Mouse (Mus musculus): ENCODE results near the gene H2al1f. TPM values are rescaled to one million over a fixed set of nuclear protein-coding genes. Genes with fewer than 3 reads are reported as not detected.

The H2al1f gene
- polyA plus RNA-seq, 2 experiments: not detected

GRCm38 (mm10) chrX:11361261-11361660 lies 46.3 kb downstream of the H2al1f start:
- Histone ChIP-seq H3K9me3 (ENCODE audit: control insufficient read depth, low read length) (no peaks in the 10 kb centered on the region), H3K27ac (replicated peaks; ENCODE audit: low read depth, low read length) (no peak overlapping the region), H3K4me1 (ENCODE audit: control insufficient read depth, insufficient read depth, low read length) (no peaks in the 10 kb centered on the region), H3K4me2 (replicated peaks; ENCODE audit: low read depth, low read length, severe bottlenecking) (no peak overlapping the region), H3K9ac (ENCODE audit: low read depth, low read length, severe bottlenecking) (no peak overlapping the region), H3K36me3 (ENCODE audit: control insufficient read depth, insufficient read depth, low read length) (no peaks in the 10 kb centered on the region), H3K27me3 (ENCODE audit: control insufficient read depth, insufficient read depth, low read length) (no peaks in the 10 kb centered on the region), H3K4me3 (replicated peaks; ENCODE audit: low read length) (no peak overlapping the region)
- ATAC-seq (ENCODE audit: low FRiP score, low read depth) (no peak), DNase-seq (ENCODE audit: low spot score) (no peak)
- TF ChIP-seq POLR2A (IDR thresholded peaks at IDR 0.05; ENCODE audit: borderline replicate concordance, extremely low read depth, insufficient read depth, insufficient read length): no peak
- WGBS: 88% methylated on average over 2 of the region's 2 CpGs

GRCm38 (mm10) chrX:11363890-11364289 lies 48.9 kb downstream of the H2al1f start:
- Histone ChIP-seq H3K9ac (ENCODE audit: low read depth, low read length, severe bottlenecking) (no peak overlapping the region), H3K36me3 (ENCODE audit: control insufficient read depth, insufficient read depth, low read length) (no peaks in the 10 kb centered on the region), H3K27ac (replicated peaks; ENCODE audit: low read depth, low read length) (no peak overlapping the region), H3K4me3 (replicated peaks; ENCODE audit: low read length) (no peak overlapping the region), H3K9me3 (ENCODE audit: control insufficient read depth, low read length) (no peaks in the 10 kb centered on the region), H3K4me2 (replicated peaks; ENCODE audit: low read depth, low read length, severe bottlenecking) (no peak overlapping the region), H3K4me1 (ENCODE audit: control insufficient read depth, insufficient read depth, low read length) (no peaks in the 10 kb centered on the region), H3K27me3 (ENCODE audit: control insufficient read depth, insufficient read depth, low read length) (no peaks in the 10 kb centered on the region)
- TF ChIP-seq POLR2A (IDR thresholded peaks at IDR 0.05; ENCODE audit: borderline replicate concordance, extremely low read depth, insufficient read depth, insufficient read length): no peak
- DNase-seq (ENCODE audit: low spot score) (no peak), ATAC-seq (ENCODE audit: low FRiP score, low read depth) (no peak)
- 60% methylated on average over 6 of the region's 6 CpGs for WGBS

Other genes with a start within 250 kb of the H2al1f start
- gene H2al1a, start 15.9 kb upstream of the H2al1f start, polyA plus RNA-seq (2012; rRNA removed): not detected in 2 replicates
- gene H2al1a, start 15.9 kb upstream of the H2al1f start, polyA plus RNA-seq (2014; fragmentation: Nextera tagmentation; extraction: Ambion mirVana): not detected in 2 replicates
- not detected in 2 replicates for gene H2al1b, start 12.7 kb upstream of the H2al1f start, polyA plus RNA-seq (2012; rRNA removed)
- gene H2al1b, start 12.7 kb upstream of the H2al1f start, polyA plus RNA-seq (2014; fragmentation: Nextera tagmentation; extraction: Ambion mirVana): not detected in 2 replicates
- gene H2al1c, start 9.5 kb upstream of the H2al1f start, polyA plus RNA-seq (2012; rRNA removed): not detected in 2 replicates
- gene H2al1c, start 9.5 kb upstream of the H2al1f start, polyA plus RNA-seq (2014; fragmentation: Nextera tagmentation; extraction: Ambion mirVana): not detected in 2 replicates
- not detected in 2 replicates for gene H2al1d, start 6.3 kb upstream of the H2al1f start, polyA plus RNA-seq (2012; rRNA removed)
- not detected in 2 replicates for gene H2al1d, start 6.3 kb upstream of the H2al1f start, polyA plus RNA-seq (2014; fragmentation: Nextera tagmentation; extraction: Ambion mirVana)
- gene H2al1e, start 3.2 kb upstream of the H2al1f start, polyA plus RNA-seq (2012; rRNA removed): not detected in 2 replicates
- not detected in 2 replicates for gene H2al1e, start 3.2 kb upstream of the H2al1f start, polyA plus RNA-seq (2014; fragmentation: Nextera tagmentation; extraction: Ambion mirVana)
- gene H2al1g, start 3.1 kb downstream of the H2al1f start, polyA plus RNA-seq (2012; rRNA removed): not detected in 2 replicates
- gene H2al1g, start 3.1 kb downstream of the H2al1f start, polyA plus RNA-seq (2014; fragmentation: Nextera tagmentation; extraction: Ambion mirVana): not detected in 2 replicates
- not detected in 2 replicates for gene H2al1h, start 6.3 kb downstream of the H2al1f start, polyA plus RNA-seq (2012; rRNA removed)
- gene H2al1h, start 6.3 kb downstream of the H2al1f start, polyA plus RNA-seq (2014; fragmentation: Nextera tagmentation; extraction: Ambion mirVana): not detected in 2 replicates
- not detected in 2 replicates for gene H2al1i, start 9.5 kb downstream of the H2al1f start, polyA plus RNA-seq (2012; rRNA removed)
- not detected in 2 replicates for gene H2al1i, start 9.5 kb downstream of the H2al1f start, polyA plus RNA-seq (2014; fragmentation: Nextera tagmentation; extraction: Ambion mirVana)
- not detected in 2 replicates for gene H2al1j, start 12.7 kb downstream of the H2al1f start, polyA plus RNA-seq (2012; rRNA removed)
- not detected in 2 replicates for gene H2al1j, start 12.7 kb downstream of the H2al1f start, polyA plus RNA-seq (2014; fragmentation: Nextera tagmentation; extraction: Ambion mirVana)

Measured in limb, embryonic 14.5 days (tissue).